Mouse (Mus musculus): ENCODE results near the gene Lipi. TPM values are rescaled to one million over a fixed set of nuclear protein-coding genes. Genes with fewer than 3 reads are reported as not detected.
A peak's percentile ranks its signal among the peaks of the same experiment; 100 is the strongest.

The Lipi gene
- polyA plus RNA-seq (2012; rRNA removed), result not detected in 2 replicates

DNA sequence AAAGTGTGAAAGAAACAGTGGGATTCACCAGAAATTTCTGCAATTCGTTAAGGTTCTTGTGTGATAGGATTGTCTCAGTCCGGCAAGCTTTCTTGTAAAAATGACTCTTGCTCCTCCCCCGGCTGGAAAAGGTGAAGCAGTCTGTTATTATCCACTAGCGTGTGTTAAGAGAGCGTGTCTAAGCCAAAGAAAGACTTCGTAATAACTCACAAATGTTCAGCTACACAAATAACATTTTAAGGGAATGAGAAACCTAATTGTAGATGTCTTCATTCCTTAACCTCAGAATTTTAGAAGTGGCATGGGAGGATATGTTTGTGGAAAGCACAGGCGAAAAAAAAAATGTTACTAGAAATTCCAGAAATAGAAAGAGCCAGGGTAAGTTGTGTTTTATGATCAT lies at the start of gene Lipi:
Gene Lipi, minus strand, starts transcription at position 101 of the 400 bp plus-strand sequence.
- TF ChIP-seq POLR2A (IDR thresholded peaks at IDR 0.05; ENCODE audit: borderline replicate concordance, extremely low read depth, low read depth, low read length), result no peak
- no peak for TF ChIP-seq CTCF (IDR thresholded peaks at IDR 0.05; ENCODE audit: insufficient read depth, low read length)
- no peaks in the 10 kb centered on the region for H3K4me1 ChIP-seq (ENCODE audit: control insufficient read depth, insufficient read depth, low read length)
- WGBS, result 79% methylated on average over 7 of the region's 7 CpGs
- H3K4me3 ChIP-seq (replicated peaks; ENCODE audit: extremely low read depth, low read depth, low read length), result no peak within 1 kb of the TSS
- no peak for DNase-seq

- DNase-seq, result no peak
- 80% methylated on average over 2 of the region's 2 CpGs for WGBS
Measured at GRCm38 (mm10) chr16:75627862-75628261, 42.0 kb upstream of the Lipi start.

DNA sequence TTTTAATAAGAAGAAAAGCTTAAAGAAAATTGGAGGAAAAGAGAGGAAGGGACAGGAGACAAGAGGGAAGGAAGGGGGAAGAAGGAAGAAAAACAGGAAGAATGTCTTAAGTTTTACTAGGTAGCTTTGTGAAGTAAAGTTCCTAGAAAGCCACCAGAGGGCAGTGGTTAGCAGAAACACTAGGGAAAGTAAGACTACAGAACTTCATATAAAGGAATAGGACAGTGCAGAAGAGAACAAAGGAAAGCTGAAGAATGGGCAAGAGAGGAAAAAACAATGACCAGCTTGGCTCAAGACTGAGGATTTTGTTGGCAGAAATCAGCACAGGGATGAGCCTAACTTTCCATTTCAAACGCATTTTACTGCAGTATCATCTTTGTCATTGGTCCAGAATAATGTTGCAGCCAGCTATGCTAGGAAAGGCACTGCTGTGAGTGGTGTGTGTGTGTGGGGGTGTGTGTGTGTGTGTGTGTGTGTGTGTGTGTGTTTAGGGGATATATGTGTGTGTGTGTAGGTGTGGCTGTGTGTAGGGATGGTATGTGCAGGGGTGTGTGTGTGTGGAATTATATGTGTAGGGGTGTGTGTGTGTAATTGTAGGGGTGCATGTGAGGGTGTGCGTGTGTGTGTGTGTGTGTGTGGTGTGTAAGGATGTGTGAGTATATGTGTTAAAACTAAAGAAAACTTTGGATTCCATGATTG lies 31.9 kb upstream of the Lipi start:
- 65% methylated on average over 2 of the region's 2 CpGs for WGBS
- no peak overlapping the region for H3K4me3 ChIP-seq (replicated peaks; ENCODE audit: extremely low read depth, low read depth, low read length)
- no peak for DNase-seq
- no peaks in the 10 kb centered on the region for H3K4me1 ChIP-seq (ENCODE audit: control insufficient read depth, insufficient read depth, low read length)
- no peak for TF ChIP-seq POLR2A (IDR thresholded peaks at IDR 0.05; ENCODE audit: borderline replicate concordance, extremely low read depth, low read depth, low read length)
- TF ChIP-seq CTCF (IDR thresholded peaks at IDR 0.05; ENCODE audit: insufficient read depth, low read length), result peak; percentile 28; the same call in 1 of the 2 replicates

More at GRCm38 (mm10) chr16:75627862-75628261, 42.0 kb upstream of the Lipi start:
- TF ChIP-seq CTCF (IDR thresholded peaks at IDR 0.05; ENCODE audit: insufficient read depth, low read length), result no peak
- no peak for TF ChIP-seq POLR2A (IDR thresholded peaks at IDR 0.05; ENCODE audit: borderline replicate concordance, extremely low read depth, low read depth, low read length)
- Histone ChIP-seq H3K4me3 (replicated peaks; ENCODE audit: extremely low read depth, low read depth, low read length) (no peak overlapping the region), H3K4me1 (ENCODE audit: control insufficient read depth, insufficient read depth, low read length) (no peaks in the 10 kb centered on the region)

DNA sequence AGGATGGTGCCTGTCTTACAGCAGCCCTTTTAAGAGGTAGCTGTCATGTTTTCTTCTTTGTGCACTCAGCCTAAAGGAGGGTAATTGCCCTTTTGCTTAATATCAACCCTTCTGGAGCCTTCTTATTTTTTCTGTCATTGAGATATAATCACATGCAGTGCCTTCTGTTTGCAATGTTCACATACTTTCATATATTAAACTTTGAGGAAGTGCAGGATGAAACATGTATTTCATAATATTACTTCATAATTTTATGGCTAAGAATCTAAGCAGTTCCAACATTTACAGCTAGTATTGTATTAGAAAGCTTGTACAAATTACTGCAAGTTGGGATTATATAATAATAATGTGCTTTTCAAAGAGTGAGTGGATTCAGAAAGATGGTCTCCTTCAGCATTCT lies 26.7 kb upstream of the Lipi start:
- DNase-seq, result no peak
- H3K4me1 ChIP-seq (ENCODE audit: control insufficient read depth, insufficient read depth, low read length), result no peaks in the 10 kb centered on the region
- no peak overlapping the region for H3K4me3 ChIP-seq (replicated peaks; ENCODE audit: extremely low read depth, low read depth, low read length)
- TF ChIP-seq POLR2A (IDR thresholded peaks at IDR 0.05; ENCODE audit: borderline replicate concordance, extremely low read depth, low read depth, low read length) (no peak), CTCF (IDR thresholded peaks at IDR 0.05; ENCODE audit: insufficient read depth, low read length) (no peak)

DNA sequence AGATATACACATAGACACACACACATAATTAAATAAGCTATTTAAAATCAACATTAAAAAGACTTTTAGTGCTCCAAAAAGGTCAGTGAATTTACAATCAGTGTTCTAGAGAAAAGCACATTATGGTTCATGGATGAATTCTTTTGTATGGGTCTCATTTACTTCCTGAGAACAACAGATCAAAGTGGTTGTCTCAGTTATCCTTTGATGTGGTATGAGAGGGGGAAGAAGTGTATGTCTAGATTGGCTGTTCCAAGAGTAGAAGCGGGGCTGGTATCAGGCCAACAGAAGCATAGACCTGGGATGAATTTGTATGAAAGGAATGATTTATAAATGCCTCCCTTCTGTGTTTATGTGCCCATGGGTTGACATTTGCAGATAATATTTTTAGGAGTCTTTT lies 20.6 kb upstream of the Lipi start:
- Histone ChIP-seq H3K4me1 (ENCODE audit: control insufficient read depth, insufficient read depth, low read length) (no peaks in the 10 kb centered on the region), H3K4me3 (replicated peaks; ENCODE audit: extremely low read depth, low read depth, low read length) (no peak overlapping the region)
- TF ChIP-seq POLR2A (IDR thresholded peaks at IDR 0.05; ENCODE audit: borderline replicate concordance, extremely low read depth, low read depth, low read length) (no peak), CTCF (IDR thresholded peaks at IDR 0.05; ENCODE audit: insufficient read depth, low read length) (no peak)
- 49% methylated on average over 1 of the region's 1 CpGs for WGBS
- no peak for DNase-seq

GRCm38 (mm10) chr16:75593501-75594183 lies 7.8 kb upstream of the Lipi start:
- TF ChIP-seq CTCF (IDR thresholded peaks at IDR 0.05; ENCODE audit: insufficient read depth, low read length) (no peak), POLR2A (IDR thresholded peaks at IDR 0.05; ENCODE audit: borderline replicate concordance, extremely low read depth, low read depth, low read length) (no peak)
- no peak for DNase-seq
- H3K4me3 ChIP-seq (replicated peaks; ENCODE audit: extremely low read depth, low read depth, low read length), result peak overlapping the region; percentile 89
- no peaks in the 10 kb centered on the region; the same call in 1 of the 2 replicates for H3K4me1 ChIP-seq (ENCODE audit: control insufficient read depth, insufficient read depth, low read length)
- 11% methylated on average over 15 of the region's 15 CpGs for WGBS

- under 1% methylated on average over 55 of the region's 55 CpGs for WGBS
- H3K4me1 ChIP-seq (ENCODE audit: control insufficient read depth, insufficient read depth, low read length), result no peaks in the 10 kb centered on the region; the same call in 1 of the 2 replicates
- no peak for TF ChIP-seq POLR2A (IDR thresholded peaks at IDR 0.05; ENCODE audit: borderline replicate concordance, extremely low read depth, low read depth, low read length)
- no peak for TF ChIP-seq CTCF (IDR thresholded peaks at IDR 0.05; ENCODE audit: insufficient read depth, low read length)
- peak; percentile 70 for DNase-seq
- peak within 1 kb of the TSS; percentile 89 for H3K4me3 ChIP-seq (replicated peaks; ENCODE audit: extremely low read depth, low read depth, low read length)
Measured at GRCm38 (mm10) chr16:75592671-75593500, 7.0 kb upstream of the Lipi start, which contains the start of gene Rbm11. Gene Rbm11, plus strand, starts transcription at chr16:75592844.

GRCm38 (mm10) chr16:75586466-75586865 lies 605 bp upstream of the Lipi start:
- TF ChIP-seq POLR2A (IDR thresholded peaks at IDR 0.05; ENCODE audit: borderline replicate concordance, extremely low read depth, low read depth, low read length) (no peak), CTCF (IDR thresholded peaks at IDR 0.05; ENCODE audit: insufficient read depth, low read length) (no peak)
- no peak for DNase-seq
- Histone ChIP-seq H3K4me3 (replicated peaks; ENCODE audit: extremely low read depth, low read depth, low read length) (no peak overlapping the region), H3K4me1 (ENCODE audit: control insufficient read depth, insufficient read depth, low read length) (no peaks in the 10 kb centered on the region)
- WGBS, result 20% methylated on average over 3 of the region's 3 CpGs

DNA sequence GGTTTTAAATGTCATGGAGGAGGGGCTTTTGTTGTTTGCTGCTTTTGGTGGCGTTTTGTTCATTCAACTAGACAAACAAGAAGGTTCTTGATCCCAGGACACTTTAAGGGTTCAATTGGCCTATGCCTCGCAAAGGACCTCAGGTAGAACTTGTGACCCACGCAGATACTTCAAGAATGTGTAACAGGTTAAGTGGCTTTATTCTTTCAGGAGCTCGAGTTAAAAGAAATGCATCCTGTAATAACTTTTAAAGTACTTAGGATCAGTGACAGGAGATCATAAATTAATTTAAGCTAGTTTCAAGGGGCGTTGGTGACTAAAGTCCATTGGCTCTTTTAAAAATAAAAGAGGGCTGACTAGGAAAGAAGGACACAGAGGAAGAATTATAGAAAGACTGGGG lies 3.6 kb downstream of the Lipi start:
- Histone ChIP-seq H3K4me1 (ENCODE audit: control insufficient read depth, insufficient read depth, low read length) (no peaks in the 10 kb centered on the region), H3K4me3 (replicated peaks; ENCODE audit: extremely low read depth, low read depth, low read length) (no peak overlapping the region)
- no peak for TF ChIP-seq POLR2A (IDR thresholded peaks at IDR 0.05; ENCODE audit: borderline replicate concordance, extremely low read depth, low read depth, low read length)
- TF ChIP-seq CTCF (IDR thresholded peaks at IDR 0.05; ENCODE audit: insufficient read depth, low read length), result no peak
- 64% methylated on average over 5 of the region's 5 CpGs for WGBS
- DNase-seq, result no peak

Data from lung, adult 2 months (tissue).